Mouse (Mus musculus): ENCODE results near the gene Wdr81. TPM values are rescaled to one million over a fixed set of nuclear protein-coding genes. Genes with fewer than 3 reads are reported as not detected.

Gene Wdr81
- total RNA-seq, 2 experiments from 2014 or later = 8.7 to 10.4 TPM

GRCm38 (mm10) chr11:75406104-75406503 lies 48.4 kb downstream of the Wdr81 start:
- intact Hi-C loops (cut with DNase I) = loop anchor here (5.0 kb wide), 1 partner anchor 229 kb away; the partner anchor contains the start of gene Ovca2
- DNase-seq = no peak

- no peak for DNase-seq
- intact Hi-C loops (cut with DNase I) = loop anchor here (5.0 kb wide), 4 partner anchors 52 to 228 kb away; partner anchors contain the start of genes Dph1, Ovca2, Rilp and Rtn4rl1
Observed at GRCm38 (mm10) chr11:75404801-75405200, 49.7 kb downstream of the Wdr81 start.

GRCm38 (mm10) chr11:75403301-75404052 lies 51.0 kb downstream of the Wdr81 start:
- intact Hi-C loops (cut with DNase I) = loop anchor here (5.0 kb wide), 3 partner anchors 54 to 211 kb away; partner anchors contain the start of genes Dph1, Rilp, Rtn4rl1 and Scarf1
- DNase-seq = peak in 1 of 2 experiments; percentile 35

- intact Hi-C loops (cut with DNase I) = loop anchor here (5.0 kb wide), 3 partner anchors 55 to 210 kb away; partner anchors contain the start of genes Dph1, Rilp, Rtn4rl1 and Scarf1
- peak in 1 of 2 experiments; percentile 46 for DNase-seq
Observed at GRCm38 (mm10) chr11:75402271-75402690, 52.2 kb downstream of the Wdr81 start.

GRCm38 (mm10) chr11:75400099-75400498 lies 54.4 kb downstream of the Wdr81 start:
- DNase-seq = no peak
- intact Hi-C loops (cut with DNase I) = loop anchor here (2.0 to 5.0 kb wide), 4 partner anchors 57 to 208 kb away; partner anchors contain the start of genes Dph1, Rilp, Rtn4rl1 and Scarf1

GRCm38 (mm10) chr11:75399411-75399841 lies 55.1 kb downstream of the Wdr81 start:
- DNase-seq = no peak
- intact Hi-C loops (cut with DNase I) = no loop called here

- intact Hi-C loops (cut with DNase I) = no loop called here
- DNase-seq = no peak
Observed at GRCm38 (mm10) chr11:75397452-75397851, 57.1 kb downstream of the Wdr81 start.

GRCm38 (mm10) chr11:75395611-75396010 lies 58.9 kb downstream of the Wdr81 start:
- no peak for DNase-seq
- intact Hi-C loops (cut with DNase I) = no loop called here

Small RNA genes within 50 kb of the gene (microRNA-seq; reads per million reads assigned to microRNA genes)
- gene Mir22 (ENCODE audit: borderline number of aligned reads in 2 of 2) = 22,178 to 32,912 reads per million in 2 experiments

Other genes with a start within 250 kb of the Wdr81 start
- gene Rpa1, start 106.4 kb downstream of the Wdr81 start, total RNA-seq (2021) = 10 to 100 TPM; 55.1 to 63.8 TPM
- 1 to 10 TPM; 4.4 to 7.5 TPM for gene Smyd4, start 106.3 kb downstream of the Wdr81 start, total RNA-seq (2021)
- gene Serpinf1, start 32.0 kb downstream of the Wdr81 start, total RNA-seq (2021) = 10 to 100 TPM; 25.4 to 26.1 TPM
- not detected for gene Serpinf2, start 15.1 kb downstream of the Wdr81 start, total RNA-seq (2021)
- 1 to 10 TPM; 5.4 to 7.1 TPM for gene Tlcd2, start 7.0 kb upstream of the Wdr81 start, total RNA-seq (2021)
- gene Prpf8, start 32.1 kb upstream of the Wdr81 start, total RNA-seq (2021) = 10 to 100 TPM; 82.9 to 92.8 TPM
- gene Rilp, start 55.4 kb upstream of the Wdr81 start, total RNA-seq (2021) = 10 to 100 TPM; 51.4 to 52.3 TPM
- gene Scarf1, start 58.8 kb upstream of the Wdr81 start, total RNA-seq (2021) = 10 to 100 TPM in 1 of 2 experiments, 1 to 10 TPM in 1; 9.1 to 10.3 TPM
- gene Slc43a2, start 77.0 kb upstream of the Wdr81 start, total RNA-seq (2021) = 10 to 100 TPM; 17.7 to 22.2 TPM
- gene Pitpna, start 133.4 kb upstream of the Wdr81 start, total RNA-seq (2021) = 100 to 1,000 TPM; 103 to 112 TPM
- gene Inpp5k, start 176.3 kb upstream of the Wdr81 start, total RNA-seq (2021) = 10 to 100 TPM; 32.7 to 33.5 TPM
- gene Myo1c, start 195.8 kb upstream of the Wdr81 start, total RNA-seq (2021) = 100 to 1,000 TPM; 110 to 122 TPM
- gene Crk, start 224.5 kb upstream of the Wdr81 start, total RNA-seq (2021) = 10 to 100 TPM; 78.4 to 84.2 TPM